Mouse (Mus musculus) heart, adult 2 months (tissue): ENCODE measurements around the gene Anapc1.

ENCODE experiments used
- CTCF ChIP-seq: fragments of 200-600 bp; IDR thresholded peaks from 2 replicates; pipeline ENCODE4 v1.8.1; 2022; ENCODE audit warnings: antibody characterized with exemption, mild to moderate bottlenecking, moderate library complexity
- POLR2A ChIP-seq: fragments of 200-500 bp; IDR thresholded peaks from 2 replicates; pipeline ENCODE4 v1.6.1; 2011; ENCODE audit warnings: mild to moderate bottlenecking, low read depth, low read length, control low read depth; ENCODE audit not compliant: insufficient read depth

DNA sequence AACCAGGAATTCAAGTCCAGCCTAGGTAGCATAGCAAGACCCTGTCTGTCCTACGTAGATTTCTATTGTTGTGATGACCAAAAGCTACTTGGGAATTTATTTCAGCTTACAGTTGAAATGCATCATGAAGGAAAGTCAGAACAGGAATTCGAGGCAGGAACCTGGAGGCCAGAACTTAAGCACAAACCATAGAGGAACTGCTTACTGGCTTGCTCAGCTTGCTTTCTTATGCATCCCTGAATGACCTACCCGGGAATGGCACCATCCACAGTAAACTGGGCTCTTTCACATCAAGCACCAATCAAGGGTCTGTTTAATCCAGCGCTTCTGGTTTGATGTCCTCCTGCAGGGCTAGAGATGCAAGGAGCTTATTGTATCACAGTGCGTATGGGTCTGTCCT is 10.4 kb upstream of the Anapc1 start:
- TF ChIP-seq CTCF (no peak), POLR2A (no peak)
